In genomic region chr11:102145471-102146001, GRCm38 (mm10) we compare ENCODE assay signal across 8 mouse cellular contexts. TPM values are rescaled to one million over a fixed set of nuclear protein-coding genes. Genes with fewer than 3 reads are reported as not detected.
DNase-seq lines count a peak whose midpoint lies in the region; ATAC-seq and TF ChIP-seq lines count a peak whose summit lies in the region.

Gene Nags (plus strand): TSS chr11:102145513.

- peaks cover 14% of the 10 kb centered on the region for H3K4me1 ChIP-seq in G1E (ENCODE audit: insufficient read depth, low read depth, low read length)
- peaks cover 12% of the 10 kb centered on the region for H3K4me1 ChIP-seq in forebrain, embryonic 16.5 days (replicated peaks; ENCODE audit: control insufficient read depth, insufficient read depth, low read length)
- H3K4me1 ChIP-seq in liver, embryonic 16.5 days (ENCODE audit: control insufficient read depth, low read depth, low read length), result peaks cover 24% of the 10 kb centered on the region

- peak within 1 kb of the TSS; percentile 27 for H3K4me2 ChIP-seq in forebrain, embryonic 16.5 days (ENCODE audit: low read length)
- H3K4me2 ChIP-seq in liver, embryonic 16.5 days (ENCODE audit: low read depth, low read length), result peak within 1 kb of the TSS; percentile 80

- no peak within 1 kb of the TSS for H3K9ac ChIP-seq in forebrain, embryonic 16.5 days (replicated peaks; ENCODE audit: low read depth, low read length)
- H3K9ac ChIP-seq in liver, embryonic 16.5 days (ENCODE audit: low read depth, low read length), result peak within 1 kb of the TSS; percentile 59

- H3K27me3 ChIP-seq in G1E (ENCODE audit: insufficient read depth, low read length), result peaks cover 52% of the 10 kb centered on the region
- H3K27me3 ChIP-seq in forebrain, embryonic 16.5 days (replicated peaks; ENCODE audit: control insufficient read depth, insufficient read depth, low read length), result peaks cover 60% of the 10 kb centered on the region
- peaks cover 43% of the 10 kb centered on the region for H3K27me3 ChIP-seq in liver, embryonic 16.5 days (ENCODE audit: control insufficient read depth, insufficient read depth, low read depth, low read length)

- peaks cover 9% of the 10 kb centered on the region for H3K9me3 ChIP-seq in G1E (replicated peaks)
- H3K9me3 ChIP-seq in forebrain, embryonic 16.5 days (ENCODE audit: control insufficient read depth, low read length), result no peaks in the 10 kb centered on the region
- H3K9me3 ChIP-seq in liver, embryonic 16.5 days (replicated peaks; ENCODE audit: control insufficient read depth, low read length), result no peaks in the 10 kb centered on the region

- peak; percentile 38 for DNase-seq in adrenal gland, postnatal 10 days
- no peak for DNase-seq in adrenal gland, postnatal 4 days (ENCODE audit: low spot score in 2 of 2)
- no peak for DNase-seq in G1E (ENCODE audit: low spot score)
- no peak for DNase-seq in right cerebral cortex, postnatal 10 days (ENCODE audit: low spot score in 2 of 2)
- DNase-seq in gastrocnemius, adult 18-20 months (ENCODE audit: low spot score), result no peak

- TF ChIP-seq CTCF in G1E (IDR thresholded peaks at IDR 0.05; ENCODE audit: low read depth, low read length), result no peak

- H3K4me3 ChIP-seq in G1E (ENCODE audit: low read depth, low read length), result 0 out of 2 replicates have a peak within 1 kb of the TSS, but pooled peaks have one; percentile 7
- peak within 1 kb of the TSS; percentile 23; the same call in 1 of the 2 replicates for H3K4me3 ChIP-seq in forebrain, embryonic 16.5 days (replicated peaks; ENCODE audit: low read length)
- peak within 1 kb of the TSS; percentile 65 for H3K4me3 ChIP-seq in liver, embryonic 16.5 days (ENCODE audit: low read depth, low read length)

- H3K27ac ChIP-seq in forebrain, embryonic 16.5 days (ENCODE audit: low read length), result no peak within 1 kb of the TSS
- peak within 1 kb of the TSS; percentile 82 for H3K27ac ChIP-seq in liver, embryonic 16.5 days (ENCODE audit: low read length)

- 2% methylated on average over 47 of the region's 50 CpGs for WGBS in forebrain, embryonic 16.5 days
- 1% methylated on average over 50 of the region's 50 CpGs for WGBS in liver, embryonic 16.5 days (ENCODE audit: insufficient replicate concordance)

- no peak for ATAC-seq in G1E (ENCODE audit: extremely low read depth, insufficient number of reproducible peaks, low FRiP score, poor library complexity, severe bottlenecking)
- no peak for ATAC-seq in forebrain, embryonic 16.5 days
- peak; percentile 1; the same call in 1 of the 2 replicates for ATAC-seq in liver, embryonic 16.5 days (ENCODE audit: low read depth)
- ATAC-seq in monocyte, adult 5-6 weeks (replicated peaks; ENCODE audit: insufficient number of reproducible peaks, low FRiP score, low TSS enrichment, poor library complexity, severe bottlenecking), result no peak

- no peaks in the 10 kb centered on the region for H3K36me3 ChIP-seq in G1E (replicated peaks)
- no peaks in the 10 kb centered on the region for H3K36me3 ChIP-seq in forebrain, embryonic 16.5 days (ENCODE audit: control insufficient read depth, insufficient read depth)
- no peaks in the 10 kb centered on the region for H3K36me3 ChIP-seq in liver, embryonic 16.5 days (ENCODE audit: control insufficient read depth, insufficient read depth)

RNA-seq across cellular contexts. Expression of gene Nags, which starts in this region (rescaled TPM):
- 1 to 10 TPM; 2.4 to 6.6 TPM for total RNA-seq in adrenal gland, postnatal 10 days (2021)
- total RNA-seq in adrenal gland, postnatal 4 days (2021), result 1 to 10 TPM; 1.3 to 3.1 TPM
- not detected in 2 replicates for total RNA-seq in G1E (2014; fragmentation: Nextera tagmentation)
- 0.06 TPM in 1 of 2 replicates, not detected in the other for total RNA-seq in G1E (2017)
- not detected in 2 replicates for polyA plus RNA-seq in G1E (2012)
- polyA plus RNA-seq in forebrain, embryonic 16.5 days (2015; fragmentation: Nextera tagmentation; extraction: Ambion mirVana), result not detected in 2 replicates
- 19.0 and 19.2 TPM in 2 replicates for polyA plus RNA-seq in liver, embryonic 16.5 days (2015; fragmentation: Nextera tagmentation; extraction: Ambion mirVana)
- total RNA-seq in gastrocnemius, adult 18-20 months (2021), result not detected
- not detected in 3 replicates for total RNA-seq in monocyte, adult 5-6 weeks (2017)

Comparison
In these comparisons a context has a peak if more than half of its experiments do, and no peak if none do; other contexts are left out.
1. RNA of gene Nags (polyA plus RNA-seq): 19.0 to 19.2 TPM in liver, embryonic 16.5 days; not detected in forebrain, embryonic 16.5 days and not detected in G1E; every median in the first group is over 10 times any median in the second.
2. H3K4me3 ChIP-seq: peak in every context shown above with its lines; median percentile 65 in liver, embryonic 16.5 days; 23 in forebrain, embryonic 16.5 days; 7 in G1E.